Mouse (Mus musculus): ENCODE measurements at regions not wholly inside any gene's neighbourhood (a gene's known extent, or its start where the extent isn't known, plus 50 kb on each side); places are given as distances from the start of the nearest gene placed in this dataset.

GRCm38 (mm10) chr1:185731062-185731461 lies 276.4 kb downstream of the Slc30a10 start:
- TF ChIP-seq FLI1 (IDR thresholded peaks at IDR 0.05; ENCODE audit: low read length) (no peak), GATA1 (IDR thresholded peaks at IDR 0.05; ENCODE audit: borderline replicate concordance, low read length) (no peak)
- no peaks in the 10 kb centered on the region for H3K36me3 ChIP-seq (replicated peaks; ENCODE audit: low read length)
- peaks cover 24% of the 10 kb centered on the region for H3K9me3 ChIP-seq
- H3K27me3 ChIP-seq (replicated peaks): no peaks in the 10 kb centered on the region
- no peaks in the 10 kb centered on the region for H3K4me1 ChIP-seq
- H3K4me3 ChIP-seq (replicated peaks): no peak overlapping the region

- TF ChIP-seq GATA1 (IDR thresholded peaks at IDR 0.05; ENCODE audit: borderline replicate concordance, low read length): no peak
- TF ChIP-seq FLI1 (IDR thresholded peaks at IDR 0.05; ENCODE audit: low read length): no peak
- Histone ChIP-seq H3K36me3 (replicated peaks; ENCODE audit: low read length) (no peaks in the 10 kb centered on the region), H3K4me3 (replicated peaks) (no peak overlapping the region), H3K27me3 (replicated peaks) (no peaks in the 10 kb centered on the region), H3K9me3 (0 out of 2 replicates have a peak, but pooled peaks cover 3% of the 10 kb centered on the region), H3K4me1 (no peaks in the 10 kb centered on the region)
These were observed 282.1 kb downstream of the Slc30a10 start for GRCm38 (mm10) chr1:185736773-185737172.

- no peaks in the 10 kb centered on the region for H3K27me3 ChIP-seq (replicated peaks)
- TF ChIP-seq FLI1 (IDR thresholded peaks at IDR 0.05; ENCODE audit: low read length) (no peak), GATA1 (IDR thresholded peaks at IDR 0.05; ENCODE audit: borderline replicate concordance, low read length) (no peak)
- H3K4me3 ChIP-seq (replicated peaks): no peak overlapping the region
- H3K36me3 ChIP-seq (replicated peaks; ENCODE audit: low read length): no peaks in the 10 kb centered on the region
- H3K4me1 ChIP-seq: no peaks in the 10 kb centered on the region
- H3K9me3 ChIP-seq: peaks cover 16% of the 10 kb centered on the region
These were observed 286.6 kb downstream of the Slc30a10 start for GRCm38 (mm10) chr1:185741034-185741890.

GRCm38 (mm10) chr1:185749251-185749650 lies 294.6 kb downstream of the Slc30a10 start:
- no peak for TF ChIP-seq GATA1 (IDR thresholded peaks at IDR 0.05; ENCODE audit: borderline replicate concordance, low read length)
- no peak for TF ChIP-seq FLI1 (IDR thresholded peaks at IDR 0.05; ENCODE audit: low read length)
- Histone ChIP-seq H3K9me3 (peaks cover 12% of the 10 kb centered on the region), H3K4me3 (replicated peaks) (no peak overlapping the region), H3K4me1 (no peaks in the 10 kb centered on the region), H3K36me3 (replicated peaks; ENCODE audit: low read length) (no peaks in the 10 kb centered on the region), H3K27me3 (replicated peaks) (no peaks in the 10 kb centered on the region)

GRCm38 (mm10) chr1:185754486-185755290 lies 300.0 kb downstream of the Slc30a10 start:
- H3K36me3 ChIP-seq (replicated peaks; ENCODE audit: low read length): no peaks in the 10 kb centered on the region

GRCm38 (mm10) chr1:185757376-185757775 lies 302.7 kb downstream of the Slc30a10 start:
- peaks cover 15% of the 10 kb centered on the region for H3K9me3 ChIP-seq
- H3K4me1 ChIP-seq: no peaks in the 10 kb centered on the region
- TF ChIP-seq GATA1 (IDR thresholded peaks at IDR 0.05; ENCODE audit: borderline replicate concordance, low read length): no peak
- TF ChIP-seq FLI1 (IDR thresholded peaks at IDR 0.05; ENCODE audit: low read length): no peak
- H3K36me3 ChIP-seq (replicated peaks; ENCODE audit: low read length): no peaks in the 10 kb centered on the region
- H3K27me3 ChIP-seq (replicated peaks): no peaks in the 10 kb centered on the region
- no peak overlapping the region for H3K4me3 ChIP-seq (replicated peaks)

More at GRCm38 (mm10) chr1:185754486-185755290, 300.0 kb downstream of the Slc30a10 start:
- TF ChIP-seq FLI1 (IDR thresholded peaks at IDR 0.05; ENCODE audit: low read length) (no peak), GATA1 (IDR thresholded peaks at IDR 0.05; ENCODE audit: borderline replicate concordance, low read length) (no peak)
- H3K9me3 ChIP-seq: peaks cover 8% of the 10 kb centered on the region
- H3K27me3 ChIP-seq (replicated peaks): no peaks in the 10 kb centered on the region
- no peaks in the 10 kb centered on the region for H3K4me1 ChIP-seq
- no peak overlapping the region for H3K4me3 ChIP-seq (replicated peaks)

- no peaks in the 10 kb centered on the region for H3K36me3 ChIP-seq (replicated peaks; ENCODE audit: low read length)
- no peaks in the 10 kb centered on the region for H3K27me3 ChIP-seq (replicated peaks)
- H3K4me3 ChIP-seq (replicated peaks): no peak overlapping the region
- no peak for TF ChIP-seq FLI1 (IDR thresholded peaks at IDR 0.05; ENCODE audit: low read length)
- peaks cover 25% of the 10 kb centered on the region for H3K9me3 ChIP-seq
- H3K4me1 ChIP-seq: no peaks in the 10 kb centered on the region
These were observed 319.6 kb downstream of the Slc30a10 start for GRCm38 (mm10) chr1:185774202-185774601.

- H3K4me1 ChIP-seq: no peaks in the 10 kb centered on the region
- no peak overlapping the region for H3K4me3 ChIP-seq (replicated peaks)
- no peaks in the 10 kb centered on the region for H3K36me3 ChIP-seq (replicated peaks; ENCODE audit: low read length)
- no peaks in the 10 kb centered on the region for H3K27me3 ChIP-seq (replicated peaks)
- no peak for TF ChIP-seq GATA1 (IDR thresholded peaks at IDR 0.05; ENCODE audit: borderline replicate concordance, low read length)
- no peak for TF ChIP-seq FLI1 (IDR thresholded peaks at IDR 0.05; ENCODE audit: low read length)
- peaks cover 27% of the 10 kb centered on the region for H3K9me3 ChIP-seq
These were observed 325.0 kb downstream of the Slc30a10 start for GRCm38 (mm10) chr1:185779604-185780003.

- Histone ChIP-seq H3K36me3 (replicated peaks; ENCODE audit: low read length) (no peaks in the 10 kb centered on the region), H3K9me3 (peaks cover 14% of the 10 kb centered on the region), H3K4me3 (replicated peaks) (no peak overlapping the region), H3K27me3 (replicated peaks) (no peaks in the 10 kb centered on the region), H3K4me1 (no peaks in the 10 kb centered on the region)
- TF ChIP-seq FLI1 (IDR thresholded peaks at IDR 0.05; ENCODE audit: low read length) (no peak), GATA1 (IDR thresholded peaks at IDR 0.05; ENCODE audit: borderline replicate concordance, low read length) (no peak)
These were observed 315.0 kb downstream of the Lyplal1 start for GRCm38 (mm10) chr1:185802156-185802555.

GRCm38 (mm10) chr1:185814901-185815300 lies 302.2 kb downstream of the Lyplal1 start:
- TF ChIP-seq FLI1 (IDR thresholded peaks at IDR 0.05; ENCODE audit: low read length) (no peak), GATA1 (IDR thresholded peaks at IDR 0.05; ENCODE audit: borderline replicate concordance, low read length) (no peak)
- peaks cover 36% of the 10 kb centered on the region for H3K9me3 ChIP-seq
- H3K4me1 ChIP-seq: no peaks in the 10 kb centered on the region
- H3K36me3 ChIP-seq (replicated peaks; ENCODE audit: low read length): no peaks in the 10 kb centered on the region
- H3K27me3 ChIP-seq (replicated peaks): no peaks in the 10 kb centered on the region
- H3K4me3 ChIP-seq (replicated peaks): no peak overlapping the region

Measured in megakaryocyte, embryonic 14.5 days (primary cell).